Mouse (Mus musculus): ENCODE results near the gene Trmt1l.
A peak's percentile ranks its signal among the peaks of the same experiment; 100 is the strongest.
"Not testable (repeated sequence)": the region's sequence is repeated elsewhere in the genome, so short reads cannot be mapped to it uniquely, and the experiment has no call there.

Gene Trmt1l

DNA sequence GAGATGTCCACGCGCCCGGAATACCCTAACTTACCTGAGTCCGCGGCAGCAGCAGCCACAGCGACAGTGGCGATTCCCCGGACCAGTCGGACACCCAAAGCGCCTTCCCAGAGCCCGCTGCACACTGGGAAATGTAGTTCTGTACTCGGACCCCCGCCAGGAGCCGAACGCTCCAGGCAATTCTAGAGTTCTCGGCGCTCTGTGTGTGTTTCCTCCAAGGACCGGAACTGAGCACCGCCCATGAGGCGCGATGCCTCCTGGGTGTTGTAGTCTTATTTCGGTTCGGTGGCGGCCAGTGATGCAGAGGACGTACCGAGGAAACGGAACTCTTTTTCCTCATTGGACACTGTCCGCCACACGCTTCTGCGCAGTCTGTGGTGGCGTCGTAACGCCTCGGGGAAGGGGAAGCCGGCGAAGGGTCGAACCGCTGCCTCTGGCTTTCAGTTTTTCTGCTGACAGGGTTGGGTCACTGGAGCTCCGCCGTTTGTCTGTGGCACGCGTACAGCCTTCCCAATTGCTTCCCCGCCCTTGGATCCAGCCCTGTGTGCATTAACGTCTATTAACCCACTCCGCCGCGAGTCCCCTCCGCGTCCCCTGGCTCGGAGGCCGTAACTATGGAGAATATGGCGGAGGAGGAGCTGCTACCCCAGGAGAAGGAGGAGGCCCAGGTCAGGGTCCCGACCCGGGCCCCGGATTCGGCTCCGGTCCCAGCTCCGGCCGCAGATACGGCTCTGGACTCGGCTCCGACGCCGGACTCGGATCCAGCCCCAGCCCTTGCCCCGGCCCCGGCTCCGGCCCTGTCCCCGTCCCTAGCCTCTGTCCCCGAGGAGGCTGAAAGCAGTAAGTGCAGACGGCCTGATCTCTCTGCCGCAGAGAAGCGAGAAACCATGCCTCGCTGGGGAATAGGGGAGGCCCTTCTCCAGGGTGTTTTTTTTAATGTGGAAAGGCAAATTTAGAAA lies at the start of gene Trmt1l, which contains the start of gene Swt1:
Gene Trmt1l, plus strand, starts transcription at position 280 of the 959 bp plus-strand sequence.
Gene Swt1, minus strand, starts transcription at position 193 of the 959 bp plus-strand sequence.
- DNase-seq (ENCODE audit: extremely low spot score, low read depth, low spot score), result peak; percentile 98

GRCm38 (mm10) chr1:151390029-151390428 lies 38.3 kb upstream of the Trmt1l start:
- no peak for DNase-seq (ENCODE audit: extremely low spot score, low read depth, low spot score)

GRCm38 (mm10) chr1:151409827-151410226 lies 18.5 kb upstream of the Trmt1l start:
- no peak for DNase-seq (ENCODE audit: extremely low spot score, low read depth, low spot score)

- DNase-seq (ENCODE audit: extremely low spot score, low read depth, low spot score), result no peak
Measured at GRCm38 (mm10) chr1:151422178-151422577, 6.2 kb upstream of the Trmt1l start.

DNA sequence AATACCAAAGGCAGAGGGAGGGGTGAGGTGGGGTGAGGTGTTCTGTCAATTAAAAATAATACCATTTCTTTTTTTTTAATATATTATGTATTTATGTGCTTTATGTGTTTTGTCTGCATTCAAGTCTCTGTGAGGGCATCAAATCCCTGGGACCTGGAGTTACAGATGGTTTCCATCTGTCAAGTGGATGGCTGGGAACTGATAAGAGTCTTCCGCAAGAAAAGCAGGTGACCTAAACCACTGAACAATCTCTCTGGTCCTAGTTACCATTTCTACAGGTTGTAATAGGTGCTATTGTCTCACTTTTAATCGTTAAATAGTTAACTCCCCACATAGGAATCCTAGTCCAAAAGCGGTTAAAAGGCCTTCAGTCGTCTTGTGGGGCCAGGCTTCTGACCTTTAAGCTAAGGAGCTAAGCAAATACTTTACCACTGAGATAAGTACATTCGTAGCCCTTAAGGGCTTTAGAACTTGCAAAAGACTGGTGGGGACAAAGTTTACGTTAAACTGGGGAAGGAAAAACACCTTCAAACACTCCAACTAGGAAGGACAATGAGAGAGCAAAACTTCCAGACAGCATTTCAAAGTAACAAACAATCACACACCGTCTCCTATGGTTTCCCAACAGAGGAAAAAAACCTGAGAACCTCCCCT lies 1.3 kb upstream of the Trmt1l start:
- DNase-seq (ENCODE audit: extremely low spot score, low read depth, low spot score), result no peak

DNA sequence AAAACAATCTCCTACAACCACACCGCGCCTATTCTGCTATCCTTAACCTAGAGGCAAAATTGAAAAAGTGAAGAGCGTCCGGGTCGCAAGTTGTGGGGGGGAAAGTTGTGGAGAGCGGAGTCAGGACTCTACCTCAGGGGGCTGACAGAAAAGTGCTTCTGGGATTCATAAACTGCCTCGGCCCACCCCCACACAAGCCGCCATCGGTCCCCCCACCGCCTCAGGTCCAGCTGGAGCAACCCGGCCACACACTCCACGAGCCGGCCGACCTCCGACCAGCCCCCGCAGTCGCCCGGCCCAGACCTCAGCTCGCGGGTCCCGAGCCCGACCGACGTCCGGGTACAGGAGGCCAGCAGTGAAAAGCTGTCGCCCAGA lies 467 bp upstream of the Trmt1l start:
- DNase-seq (ENCODE audit: extremely low spot score, low read depth, low spot score), result no peak

GRCm38 (mm10) chr1:151429316-151429715 lies 974 bp downstream of the Trmt1l start:
- DNase-seq (ENCODE audit: extremely low spot score, low read depth, low spot score), result no peak

DNA sequence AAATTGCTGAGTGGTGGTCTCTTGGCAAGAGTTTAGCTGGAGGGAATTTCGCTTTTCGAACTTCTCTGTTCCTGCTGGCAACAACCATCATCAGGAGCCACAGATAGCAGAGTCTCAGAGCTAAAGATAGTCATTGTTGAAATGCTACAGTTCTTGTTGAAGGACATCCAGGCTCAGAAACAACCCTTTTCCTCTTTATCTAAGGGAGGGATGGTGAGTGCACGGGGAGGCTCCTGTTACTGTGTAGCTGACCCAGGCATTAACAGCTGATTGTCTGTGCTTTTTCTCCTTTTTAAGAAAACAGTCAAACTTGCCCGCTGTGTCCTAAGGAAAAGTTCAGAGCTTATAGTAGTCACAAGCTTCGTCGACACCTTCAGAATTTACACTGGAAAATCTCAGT lies 7.1 kb downstream of the Trmt1l start:
- DNase-seq (ENCODE audit: extremely low spot score, low read depth, low spot score), result no peak

- DNase-seq (ENCODE audit: extremely low spot score, low read depth, low spot score), result no peak
Measured at GRCm38 (mm10) chr1:151449866-151450265, 21.5 kb downstream of the Trmt1l start.

- DNase-seq (ENCODE audit: extremely low spot score, low read depth, low spot score), result no peak
Measured at GRCm38 (mm10) chr1:151450851-151451250, 22.5 kb downstream of the Trmt1l start.

DNA sequence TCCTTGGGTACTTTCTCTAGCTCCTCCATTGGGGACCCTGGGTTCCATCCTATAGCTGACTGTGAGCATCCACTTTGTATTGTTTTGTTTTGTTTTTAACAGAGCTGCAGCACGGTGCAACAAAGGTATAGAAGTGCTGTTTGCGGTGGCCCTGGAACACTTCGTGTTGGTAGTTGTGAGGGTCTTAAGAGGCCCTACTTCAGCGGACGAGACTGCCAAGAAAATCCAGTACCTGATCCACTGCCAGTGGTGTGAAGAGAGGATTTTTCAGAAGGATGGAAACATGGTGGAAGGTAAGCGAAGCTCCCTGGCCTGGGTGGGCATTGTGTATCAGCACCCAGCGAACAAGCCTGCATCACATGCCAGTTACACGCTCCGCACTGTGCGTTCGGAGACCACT lies 23.6 kb downstream of the Trmt1l start:
- no peak for DNase-seq (ENCODE audit: extremely low spot score, low read depth, low spot score)

GRCm38 (mm10) chr1:151457087-151457486 lies 28.7 kb downstream of the Trmt1l start:
- DNase-seq (ENCODE audit: extremely low spot score, low read depth, low spot score), result no peak

- no peak for DNase-seq (ENCODE audit: extremely low spot score, low read depth, low spot score)
Measured at GRCm38 (mm10) chr1:151461265-151461664, 32.9 kb downstream of the Trmt1l start.

DNA sequence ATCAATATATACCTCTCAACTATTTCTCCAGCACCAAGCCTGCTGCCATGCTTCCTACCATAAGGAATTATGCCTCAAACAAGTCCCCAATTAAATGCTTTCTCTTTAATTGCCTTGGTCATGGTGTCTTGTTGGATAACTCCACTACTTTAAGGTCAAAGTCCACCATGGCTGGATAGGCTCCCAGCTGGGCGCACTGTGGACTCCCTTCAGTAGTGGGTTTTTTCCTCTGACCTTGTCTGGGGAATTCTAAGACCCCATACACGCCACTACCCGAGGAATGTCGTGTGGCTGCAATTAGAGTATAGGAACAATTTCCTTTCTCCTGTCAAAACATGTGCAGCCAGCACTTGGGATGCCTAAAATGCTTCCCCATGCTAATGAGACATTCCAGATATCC lies 36.6 kb downstream of the Trmt1l start:
- peak; percentile 26 for DNase-seq (ENCODE audit: extremely low spot score, low read depth, low spot score)

GRCm38 (mm10) chr1:151466571-151466970 lies 38.2 kb downstream of the Trmt1l start:
- DNase-seq (ENCODE audit: extremely low spot score, low read depth, low spot score), result no peak

GRCm38 (mm10) chr1:151471429-151471828 lies 43.1 kb downstream of the Trmt1l start:
- no peak for DNase-seq (ENCODE audit: extremely low spot score, low read depth, low spot score)

DNA sequence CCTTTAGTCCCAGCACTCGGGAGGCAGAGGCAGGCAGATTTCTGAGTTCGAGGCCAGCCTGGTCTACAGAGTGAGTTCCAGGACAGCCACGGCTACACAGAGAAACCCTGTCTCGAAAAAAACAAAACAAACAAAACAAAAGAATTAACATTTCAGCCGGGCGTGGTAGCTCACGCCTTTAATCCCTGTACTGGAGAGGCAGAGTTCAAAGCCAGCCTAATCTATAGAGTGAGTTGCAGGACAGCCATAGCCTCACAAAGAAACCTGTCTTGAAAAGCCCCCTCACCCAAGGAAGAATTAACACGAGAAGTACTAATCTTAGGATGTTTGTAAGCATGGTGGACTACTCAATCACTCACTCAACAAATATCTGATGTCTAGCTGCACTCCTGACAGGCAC lies 44.0 kb downstream of the Trmt1l start:
- not testable (repeated sequence) for DNase-seq (ENCODE audit: extremely low spot score, low read depth, low spot score)

DNA sequence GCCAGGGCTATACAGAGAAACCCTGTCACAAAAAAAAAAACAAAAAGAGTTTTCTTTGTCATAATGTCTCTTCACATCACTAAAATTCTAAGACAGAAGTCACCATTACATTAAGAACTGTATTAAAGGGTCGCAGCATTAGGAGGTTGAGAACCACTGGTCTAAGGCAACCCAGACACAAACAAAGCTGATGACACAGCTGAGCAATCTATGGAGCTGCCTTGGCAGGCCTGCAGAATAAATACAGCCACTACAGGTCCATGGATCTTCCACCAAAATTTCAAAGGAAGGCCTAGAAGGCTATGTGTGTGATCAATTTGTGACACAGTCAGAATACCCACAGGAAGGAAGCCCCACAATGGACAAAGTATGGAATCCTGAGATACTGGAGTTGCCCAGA lies 54.2 kb downstream of the Trmt1l start:
- no peak for DNase-seq (ENCODE audit: extremely low spot score, low read depth, low spot score)

- no peak for DNase-seq (ENCODE audit: extremely low spot score, low read depth, low spot score)
Measured at GRCm38 (mm10) chr1:151483568-151483967, 55.2 kb downstream of the Trmt1l start.

- DNase-seq (ENCODE audit: extremely low spot score, low read depth, low spot score), result no peak
Measured at GRCm38 (mm10) chr1:151484754-151485153, 56.4 kb downstream of the Trmt1l start.

DNA sequence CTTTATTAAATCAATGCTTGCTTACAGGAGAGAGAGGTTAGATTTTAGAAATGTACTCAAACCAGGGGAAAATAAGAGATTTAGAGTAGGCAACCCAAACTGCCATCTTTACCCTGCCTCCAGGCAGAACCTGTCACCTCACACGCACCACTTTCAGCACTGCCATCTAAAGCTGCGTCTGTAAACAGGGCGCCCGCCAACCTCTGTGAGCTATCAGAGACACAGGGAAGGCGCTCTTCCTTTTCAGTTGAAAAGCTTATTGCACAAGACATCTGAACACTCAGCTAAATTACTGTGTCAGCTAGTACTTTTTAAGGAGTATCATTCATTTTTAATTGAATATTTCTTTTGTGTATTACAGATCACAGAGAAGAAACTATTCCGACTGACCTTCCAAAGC lies 61.5 kb downstream of the Trmt1l start:
- no peak for DNase-seq (ENCODE audit: extremely low spot score, low read depth, low spot score)

DNA sequence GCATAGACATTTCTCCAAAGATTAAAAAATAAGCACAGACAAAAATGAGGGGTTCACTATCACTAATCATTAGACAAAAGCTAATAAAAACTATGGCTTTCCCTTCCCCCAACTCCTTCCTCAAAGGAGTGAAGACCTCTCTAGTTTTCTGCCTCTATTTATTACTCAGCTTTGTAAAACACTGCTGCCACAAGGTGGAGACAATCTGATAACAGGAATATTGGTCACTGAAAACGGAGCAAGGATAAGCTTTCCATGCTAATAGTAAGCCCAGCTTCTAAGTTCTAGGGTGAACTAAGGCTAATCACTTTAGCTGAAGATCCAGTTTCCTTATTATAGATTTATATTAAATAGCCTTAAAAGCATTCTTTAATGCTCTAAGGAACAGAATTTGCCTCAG lies 64.1 kb downstream of the Trmt1l start:
- DNase-seq (ENCODE audit: extremely low spot score, low read depth, low spot score), result no peak
